Mouse (Mus musculus) hindbrain, embryonic 11.5 days (tissue): ENCODE results near the gene Stk11. TPM values are rescaled to one million over a fixed set of nuclear protein-coding genes. Genes with fewer than 3 reads are reported as not detected.

Experiments used
- ATAC-seq: fragments of 200-750 bp; cut with Nextera tagmentation; 2 replicates; pipeline ENCODE4 v1.8.0; 2017; ENCODE audit warnings: mild to moderate bottlenecking, moderate TSS enrichment, moderate library complexity; ENCODE audit not compliant: low FRiP score
- DNase-seq: peaks from one replicate; pipeline ENCODE4 v3.0.0-alpha.2; 2015; ENCODE audit warnings: low spot score
- H3K27ac ChIP-seq: fragments of 300-500 bp; sonication (generic); 2 replicates; pipeline ENCODE4 v1.5.1; 2014; ENCODE audit warnings: mild to moderate bottlenecking, low read depth, low read length
- H3K27me3 ChIP-seq: fragments of 300-500 bp; sonication (generic); 2 replicates; pipeline ENCODE4 v1.6.1; 2014; ENCODE audit warnings: mild to moderate bottlenecking, low read length, moderate library complexity, mixed read lengths; ENCODE audit not compliant: control insufficient read depth, insufficient read depth
- H3K36me3 ChIP-seq: fragments of 300-500 bp; sonication (generic); 2 replicates; pipeline ENCODE4 v1.6.1; 2014; ENCODE audit warnings: mild to moderate bottlenecking, low read length, moderate library complexity, mixed read lengths; ENCODE audit not compliant: control insufficient read depth, insufficient read depth
- H3K4me1 ChIP-seq: fragments of 300-500 bp; sonication (generic); replicated peaks from 2 replicates; pipeline ENCODE4 v1.6.1; 2014; ENCODE audit warnings: low read length, mixed read lengths; ENCODE audit not compliant: control insufficient read depth, insufficient read depth
- H3K4me2 ChIP-seq: fragments of 300-500 bp; sonication (generic); replicated peaks from 2 replicates; pipeline ENCODE4 v1.6.1; 2014; ENCODE audit warnings: mild to moderate bottlenecking, low read depth, low read length
- H3K4me3 ChIP-seq: fragments of 300-500 bp; sonication (generic); 2 replicates; pipeline ENCODE4 v1.5.1; 2014; ENCODE audit warnings: low read depth, low read length
- H3K9ac ChIP-seq: fragments of 300-500 bp; sonication (generic); 2 replicates; pipeline ENCODE4 v1.6.1; 2014; ENCODE audit warnings: low read depth, low read length
- H3K9me3 ChIP-seq: fragments of 300-500 bp; sonication (generic); 2 replicates; pipeline ENCODE4 v1.6.1; 2016; ENCODE audit warnings: low read length; ENCODE audit not compliant: control insufficient read depth
- WGBS: fragments of 180-500 bp; shearing (Covaris S2); extraction: QIAGEN DNeasy Blood & Tissue Kit; methylation state at CpG from one replicate; pipeline ENCODE4 v1.1.7; 2014; 5-methylcytosine and 5-hydroxymethylcytosine counted together
- polyA plus RNA-seq: library from polyadenylated mRNA; unstranded; fragments of >200 nt; fragmentation: Nextera tagmentation; extraction: Ambion mirVana; gene quantifications from 2 replicates; pipeline ENCODE4 v1.2.1, GENCODE M21; 2014

The Stk11 gene
- polyA plus RNA-seq, 1 experiment from 2014 or later: 26.8 TPM

DNA sequence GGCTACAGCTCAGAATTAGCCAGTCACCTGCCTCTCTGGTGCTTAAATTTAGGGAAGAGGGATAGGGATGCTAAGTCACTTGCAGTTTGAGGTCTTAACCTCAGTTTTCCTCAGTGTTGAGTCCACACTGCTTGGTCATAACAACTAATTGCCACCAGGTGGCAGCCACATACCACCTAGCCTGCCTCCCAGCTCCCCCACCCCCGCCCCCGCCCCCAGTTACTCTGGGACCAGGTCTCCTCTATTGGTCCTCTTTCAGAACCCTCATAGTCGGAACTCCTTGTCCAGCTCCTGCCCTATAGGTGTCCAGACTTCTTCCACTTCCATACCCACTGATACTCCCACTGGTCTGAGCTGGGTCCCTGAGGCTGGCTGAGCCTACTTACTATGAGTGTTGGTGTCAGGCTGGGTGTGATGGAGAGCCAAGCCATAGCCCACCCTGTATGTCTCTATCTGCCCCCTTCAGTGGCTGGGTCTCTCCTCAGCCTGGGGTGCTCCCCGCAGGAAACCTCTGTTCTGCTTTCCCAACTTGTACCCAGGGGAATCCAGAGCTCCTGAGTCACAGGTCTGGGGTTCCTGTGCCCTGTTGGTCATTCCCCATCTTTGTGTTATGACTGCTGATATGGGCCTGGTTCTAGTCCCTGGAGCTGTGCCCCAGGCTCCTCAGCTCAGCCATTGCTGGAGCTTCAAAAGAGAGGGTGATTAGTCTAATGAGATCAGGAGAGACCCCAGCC lies 60.1 kb downstream of the Stk11 start:
- no peak for ATAC-seq
- H3K27me3 ChIP-seq: no peaks in the 10 kb centered on the region
- H3K36me3 ChIP-seq: peaks cover 8% of the 10 kb centered on the region
- peaks cover 15% of the 10 kb centered on the region for H3K4me1 ChIP-seq
- H3K27ac ChIP-seq: no peak overlapping the region
- no peaks in the 10 kb centered on the region for H3K9me3 ChIP-seq
- no peak overlapping the region for H3K4me3 ChIP-seq
- no peak overlapping the region for H3K4me2 ChIP-seq
- H3K9ac ChIP-seq: no peak overlapping the region
- peak; percentile 70 for DNase-seq
- WGBS: 29% methylated on average over 4 of the region's 4 CpGs

GRCm38 (mm10) chr10:80176270-80176834 lies 60.7 kb downstream of the Stk11 start:
- no peaks in the 10 kb centered on the region for H3K9me3 ChIP-seq
- WGBS: 82% methylated on average over 5 of the region's 5 CpGs
- DNase-seq (no peak), ATAC-seq (no peak)
- no peak overlapping the region for H3K9ac ChIP-seq
- no peak overlapping the region for H3K4me3 ChIP-seq
- H3K36me3 ChIP-seq: peaks cover 7% of the 10 kb centered on the region; the same call in 1 of the 2 replicates
- peaks cover 20% of the 10 kb centered on the region for H3K4me1 ChIP-seq
- H3K4me2 ChIP-seq: no peak overlapping the region
- no peaks in the 10 kb centered on the region for H3K27me3 ChIP-seq
- no peak overlapping the region for H3K27ac ChIP-seq

DNA sequence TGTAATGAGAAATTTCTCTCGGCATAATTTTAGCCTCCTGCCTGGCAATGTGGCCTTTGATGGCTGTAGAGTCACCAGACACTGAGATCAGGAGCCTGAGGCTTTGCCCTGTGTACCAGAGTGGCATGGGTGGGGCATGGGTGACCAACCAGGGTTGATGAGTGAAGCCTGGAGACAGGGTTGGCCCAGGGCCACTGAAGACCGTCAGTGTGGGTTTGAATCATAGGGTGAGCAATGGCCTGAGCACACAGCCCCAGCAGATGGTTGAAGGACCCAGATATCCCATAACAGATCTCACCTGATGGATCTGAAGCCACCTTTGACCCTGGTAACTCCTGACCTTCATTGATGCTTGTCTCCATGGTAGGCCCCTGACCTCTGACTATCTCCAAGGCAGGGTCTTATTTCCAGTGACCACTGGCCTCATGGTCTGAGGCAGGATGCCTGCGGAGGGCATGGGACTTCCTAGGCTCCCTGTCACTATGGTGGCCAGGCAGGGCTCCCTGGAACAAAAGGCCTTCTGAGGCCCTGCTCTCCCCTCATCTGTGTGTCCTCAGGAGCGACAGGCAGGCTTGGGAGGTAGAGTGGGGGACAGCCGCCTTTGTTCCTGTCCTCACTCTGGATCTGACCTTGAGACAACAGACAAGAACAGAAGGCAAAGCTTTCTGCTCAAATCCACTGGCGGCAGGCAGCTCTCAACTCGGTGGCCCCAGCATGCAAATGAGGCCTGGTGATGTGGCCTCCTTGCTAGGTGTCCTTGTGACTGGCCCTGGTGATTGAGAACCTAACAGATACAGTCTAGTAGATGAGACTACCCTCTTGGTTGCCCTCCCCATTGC lies 62.1 kb downstream of the Stk11 start:
- DNase-seq: no peak
- Histone ChIP-seq H3K4me3 (no peak overlapping the region), H3K4me1 (peaks cover 14% of the 10 kb centered on the region), H3K9ac (peak overlapping the region; percentile 19; the same call in 1 of the 2 replicates), H3K4me2 (no peak overlapping the region), H3K27ac (no peak overlapping the region), H3K9me3 (no peaks in the 10 kb centered on the region), H3K36me3 (no peaks in the 10 kb centered on the region), H3K27me3 (no peaks in the 10 kb centered on the region)
- 61% methylated on average over 7 of the region's 7 CpGs for WGBS
- no peak for ATAC-seq

DNA sequence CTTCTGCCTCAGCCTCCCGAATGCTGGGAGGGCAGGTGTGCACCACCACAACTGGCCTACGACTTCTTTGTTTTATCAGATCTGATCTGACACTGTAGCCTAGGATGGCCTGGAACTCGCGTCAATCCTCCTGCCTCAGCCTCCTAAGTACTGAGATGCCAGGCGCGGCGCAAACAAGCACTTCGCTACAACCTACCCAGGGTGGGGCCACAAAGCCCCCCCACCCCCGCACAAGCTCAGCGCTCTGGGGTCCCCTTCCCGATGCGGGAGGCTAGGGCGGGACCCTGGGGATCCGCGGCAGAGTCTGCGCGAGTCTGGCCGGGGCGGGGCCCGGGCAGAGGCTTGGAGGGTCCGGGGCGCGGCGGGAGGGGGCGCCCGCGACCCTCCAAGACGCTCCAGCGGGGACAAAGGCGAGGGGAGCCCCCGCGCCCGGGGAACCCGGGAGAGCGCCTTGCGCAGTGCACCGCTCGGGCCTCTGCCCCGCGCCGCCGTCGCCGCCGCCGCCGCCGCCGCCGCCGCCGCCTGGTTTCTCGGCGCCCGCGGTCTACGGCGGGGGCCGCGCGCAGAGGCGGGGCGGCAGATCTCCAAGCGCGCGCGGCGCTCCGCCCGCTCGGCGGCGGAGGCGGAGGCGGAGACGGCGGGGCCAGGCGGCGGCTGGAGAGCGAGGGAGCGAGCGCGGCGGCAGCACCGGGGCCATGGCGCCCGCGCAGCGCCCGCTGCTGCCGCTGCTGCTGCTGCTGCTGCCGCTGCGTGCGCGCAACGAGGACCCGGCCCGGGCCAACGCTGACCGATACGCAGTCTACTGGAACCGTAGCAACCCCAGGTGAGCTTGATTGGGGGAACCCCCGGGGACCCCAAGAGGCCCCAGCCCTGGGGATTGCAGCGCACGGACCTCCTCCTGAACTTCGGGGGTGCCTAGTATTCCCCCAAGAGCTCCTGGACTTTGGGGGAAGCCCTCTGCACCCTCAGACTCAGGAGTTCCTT lies 63.8 kb downstream of the Stk11 start, which contains the start of gene Efna2:
Efna2 (plus strand) TSS at position 415 of the 984 bp plus-strand sequence.
- peak within 1 kb of the TSS; percentile 90 for H3K4me2 ChIP-seq
- peak; percentile 84 for DNase-seq
- peaks cover 14% of the 10 kb centered on the region for H3K4me1 ChIP-seq
- peak within 1 kb of the TSS; percentile 84 for H3K27ac ChIP-seq
- no peaks in the 10 kb centered on the region for H3K36me3 ChIP-seq
- peak within 1 kb of the TSS; percentile 99 for H3K9ac ChIP-seq
- 2% methylated on average over 54 of the region's 106 CpGs for WGBS
- peak within 1 kb of the TSS; percentile 93 for H3K4me3 ChIP-seq
- no peaks in the 10 kb centered on the region for H3K9me3 ChIP-seq
- no peaks in the 10 kb centered on the region for H3K27me3 ChIP-seq
- ATAC-seq: peak; percentile 80

Other genes starting within 250 kb of the Stk11 start
- gene Prtn3, start 241.3 kb upstream of the Stk11 start, polyA plus RNA-seq: 9.4 and 10.5 TPM in 2 replicates
- gene Plppr3, start 241.2 kb upstream of the Stk11 start, polyA plus RNA-seq: 129 and 150 TPM in 2 replicates
- 0.67 TPM in 1 of 2 replicates, not detected in the other for gene Elane, start 229.6 kb upstream of the Stk11 start, polyA plus RNA-seq
- not detected in 2 replicates for gene Cfd, start 224.9 kb upstream of the Stk11 start, polyA plus RNA-seq
- 33.7 and 41.8 TPM in 2 replicates for gene Med16, start 206.9 kb upstream of the Stk11 start, polyA plus RNA-seq
- 23.6 and 25.3 TPM in 2 replicates for gene Gm26602, start 204.9 kb upstream of the Stk11 start, polyA plus RNA-seq
- gene Kiss1r, start 198.8 kb upstream of the Stk11 start, polyA plus RNA-seq: 0.26 and 0.36 TPM in 2 replicates
- 131 and 139 TPM in 2 replicates for gene R3hdm4, start 194.6 kb upstream of the Stk11 start, polyA plus RNA-seq
- 4.9 and 9.0 TPM in 2 replicates for gene Arid3a, start 188.8 kb upstream of the Stk11 start, polyA plus RNA-seq
- 94.7 and 102 TPM in 2 replicates for gene Wdr18, start 155.7 kb upstream of the Stk11 start, polyA plus RNA-seq
- gene Grin3b, start 145.1 kb upstream of the Stk11 start, polyA plus RNA-seq: 0.29 and 0.49 TPM in 2 replicates
- gene Tmem259, start 131.5 kb upstream of the Stk11 start, polyA plus RNA-seq: 14.6 and 16.1 TPM in 2 replicates
- 180 and 221 TPM in 2 replicates for gene Cnn2, start 127.2 kb upstream of the Stk11 start, polyA plus RNA-seq
- gene Abca7, start 119.3 kb upstream of the Stk11 start, polyA plus RNA-seq: 2.6 TPM in 2 replicates
- 4.1 and 4.3 TPM in 2 replicates for gene Arhgap45, start 99.2 kb upstream of the Stk11 start, polyA plus RNA-seq
- 215 and 222 TPM in 2 replicates for gene Polr2e, start 76.0 kb upstream of the Stk11 start, polyA plus RNA-seq
- gene Gpx4, start 68.6 kb upstream of the Stk11 start, polyA plus RNA-seq: 543 and 552 TPM in 2 replicates
- 8.0 and 9.5 TPM in 2 replicates for gene Sbno2, start 10.2 kb upstream of the Stk11 start, polyA plus RNA-seq
- 364 and 371 TPM in 2 replicates for gene Atp5d, start 22.8 kb downstream of the Stk11 start, polyA plus RNA-seq
- gene Cbarp, start 25.0 kb downstream of the Stk11 start, polyA plus RNA-seq: 15.1 and 16.7 TPM in 2 replicates
- 66.7 and 67.1 TPM in 2 replicates for gene Midn, start 32.5 kb downstream of the Stk11 start, polyA plus RNA-seq
- gene Cirbp, start 50.2 kb downstream of the Stk11 start, polyA plus RNA-seq: 83.4 and 90.4 TPM in 2 replicates
- gene 1600002K03Rik, start 57.1 kb downstream of the Stk11 start, polyA plus RNA-seq: 7.6 and 9.4 TPM in 2 replicates
- 24.8 and 34.2 TPM in 2 replicates for gene Efna2, start 63.7 kb downstream of the Stk11 start, polyA plus RNA-seq
- 49.4 and 57.3 TPM in 2 replicates for gene Mum1, start 110.6 kb downstream of the Stk11 start, polyA plus RNA-seq
- gene Ndufs7, start 133.3 kb downstream of the Stk11 start, polyA plus RNA-seq: 242 and 245 TPM in 2 replicates
- gene Gamt, start 145.2 kb downstream of the Stk11 start, polyA plus RNA-seq: 30.3 and 30.4 TPM in 2 replicates
- 46.8 and 47.3 TPM in 2 replicates for gene Dazap1, start 145.7 kb downstream of the Stk11 start, polyA plus RNA-seq
- gene Rps15, start 176.7 kb downstream of the Stk11 start, polyA plus RNA-seq: 798 TPM in 2 replicates
- gene Apc2, start 180.2 kb downstream of the Stk11 start, polyA plus RNA-seq: 74.4 and 101 TPM in 2 replicates
- 32.9 and 34.9 TPM in 2 replicates for gene 2310011J03Rik, start 204.7 kb downstream of the Stk11 start, polyA plus RNA-seq
- gene Pcsk4, start 213.7 kb downstream of the Stk11 start, polyA plus RNA-seq: 1.1 and 1.8 TPM in 2 replicates
- gene Reep6, start 214.2 kb downstream of the Stk11 start, polyA plus RNA-seq: 3.7 and 3.8 TPM in 2 replicates
- gene Adamtsl5, start 232.6 kb downstream of the Stk11 start, polyA plus RNA-seq: 0.54 and 0.70 TPM in 2 replicates
- gene Plk5, start 240.7 kb downstream of the Stk11 start, polyA plus RNA-seq: 0.11 and 0.14 TPM in 2 replicates